Mouse (Mus musculus) ES-Bruce4 (cell line): ENCODE results near the gene Hdgfl3. TPM values are rescaled to one million over a fixed set of nuclear protein-coding genes. Genes with fewer than 3 reads are reported as not detected.

Source experiments
- H3K27ac ChIP-seq: 2 replicates; pipeline ENCODE4 v1.5.1; 2012; ENCODE audit warnings: low read length, inconsistent platforms; ENCODE audit not compliant: insufficient read depth
- H3K27me3 ChIP-seq: 2 replicates; pipeline ENCODE4 v1.6.1; 2012; ENCODE audit warnings: mild to moderate bottlenecking, low read length, inconsistent platforms; ENCODE audit not compliant: control insufficient read depth, poor library complexity, insufficient read depth, severe bottlenecking
- H3K36me3 ChIP-seq: 2 replicates; pipeline ENCODE4 v1.6.1; 2012; ENCODE audit warnings: inconsistent platforms, mild to moderate bottlenecking, low read length, moderate library complexity; ENCODE audit not compliant: control insufficient read depth, poor library complexity, insufficient read depth, severe bottlenecking
- H3K4me1 ChIP-seq: one replicate; pipeline ENCODE4 v1.8.1; 2011; ENCODE audit warnings: low read length; ENCODE audit not compliant: control insufficient read depth, insufficient read depth
- H3K4me3 ChIP-seq: 2 replicates; pipeline ENCODE4 v1.5.1; 2011; ENCODE audit warnings: low read depth, mild to moderate bottlenecking, low read length
- H3K9ac ChIP-seq: 2 replicates; pipeline ENCODE4 v1.6.1; 2012; ENCODE audit warnings: low read depth, mild to moderate bottlenecking, inconsistent platforms; ENCODE audit not compliant: poor library complexity, severe bottlenecking
- H3K9me3 ChIP-seq: replicated peaks from 2 replicates; pipeline ENCODE4 v1.6.1; 2012; ENCODE audit warnings: mild to moderate bottlenecking, low read length, inconsistent platforms; ENCODE audit not compliant: control insufficient read depth, poor library complexity, insufficient read depth, severe bottlenecking
- CTCF ChIP-seq: IDR thresholded peaks from one replicate; pipeline ENCODE4 v1.8.1; 2011; ENCODE audit warnings: low read depth, low read length
- EP300 ChIP-seq: IDR thresholded peaks from 2 replicates; pipeline ENCODE4 v1.6.1; 2011; ENCODE audit warnings: low read depth, low read length; ENCODE audit not compliant: insufficient read depth
- POLR2A ChIP-seq: IDR thresholded peaks from one replicate; pipeline ENCODE4 v1.8.1; 2011; ENCODE audit warnings: low read length; ENCODE audit not compliant: insufficient read depth
- polyA plus RNA-seq: library from polyadenylated mRNA; stranded (reverse); fragments of >200 nt; gene quantifications from 2 replicates; pipeline ENCODE4 v1.2.4, GENCODE M21; 2011; ENCODE audit warnings: low read depth; ENCODE audit not compliant: missing spikeins, insufficient read depth, insufficient read length

Hdgfl3 gene
- polyA plus RNA-seq, 1 experiment, result 8.3 TPM

DNA sequence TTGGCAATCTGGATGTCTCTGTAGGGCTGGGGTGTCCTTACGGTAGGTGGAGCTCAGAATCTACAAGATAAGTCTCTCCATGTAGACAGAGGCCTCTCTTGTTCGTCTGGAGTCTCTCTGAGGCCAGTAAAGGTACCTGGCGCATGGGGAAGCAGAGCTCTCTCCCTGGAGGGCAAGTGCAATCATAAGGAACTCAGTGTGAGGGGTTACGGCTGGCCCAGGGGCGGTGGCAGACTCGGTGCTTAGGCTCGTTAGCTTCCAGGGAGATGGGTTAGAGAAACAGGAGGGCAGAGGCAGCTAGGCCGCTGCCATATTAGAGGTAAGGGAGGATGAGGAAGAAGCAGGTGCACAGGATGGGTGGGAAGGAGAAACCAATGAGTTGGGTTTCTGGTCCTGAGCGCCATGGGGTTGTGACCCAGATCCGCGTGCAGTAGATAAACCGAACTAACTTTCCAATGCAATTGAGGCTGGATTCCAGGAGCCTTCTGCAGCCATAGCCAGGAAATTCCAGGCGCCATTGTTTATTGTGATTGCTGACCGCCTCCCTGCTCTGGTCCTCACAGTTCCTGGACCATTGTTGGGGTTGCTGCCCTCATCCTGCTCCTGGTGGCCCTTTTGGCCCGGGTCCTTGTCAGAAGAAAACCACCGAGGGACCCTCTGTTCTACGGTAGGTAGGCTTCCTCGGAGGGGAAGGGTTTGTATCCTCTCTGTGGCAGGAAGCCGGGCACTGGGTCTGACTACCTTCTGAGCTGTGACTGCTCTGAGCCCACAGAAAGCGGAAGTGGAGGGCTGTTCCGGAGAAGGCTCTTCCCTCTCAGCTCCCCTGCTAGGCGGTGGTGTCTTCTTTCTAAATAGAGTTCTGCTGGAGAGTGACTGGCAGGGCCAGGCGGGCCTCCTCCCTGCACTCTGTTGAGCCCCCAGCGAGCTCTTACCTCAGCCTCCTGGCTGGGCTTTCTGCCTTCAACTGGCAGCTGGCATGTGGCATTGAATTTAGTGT is 71.4 kb downstream of the Hdgfl3 start:
- TF ChIP-seq EP300 (no peak), CTCF (no peak), POLR2A (no peak)
- no peak overlapping the region for H3K27ac ChIP-seq

DNA sequence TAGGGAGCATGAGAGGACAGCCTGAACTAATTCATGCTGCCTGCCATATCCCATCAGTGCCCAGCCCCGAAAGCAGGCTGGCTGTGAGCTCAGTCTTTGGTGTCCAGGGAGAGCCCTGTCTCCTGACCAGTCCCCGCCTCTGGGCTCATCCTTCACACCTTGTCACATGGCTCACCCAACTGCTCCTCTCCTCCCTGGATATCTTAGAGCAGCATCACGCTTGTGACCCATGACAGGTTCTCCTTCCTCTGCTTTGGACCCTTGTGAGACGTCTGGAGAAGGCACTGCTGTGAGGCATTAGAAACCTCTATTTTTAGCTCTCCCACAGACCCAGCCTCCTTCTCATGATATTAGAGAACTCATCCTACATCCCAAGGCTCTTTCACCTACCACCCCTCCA is 72.4 kb downstream of the Hdgfl3 start:
- Histone ChIP-seq H3K27me3 (peaks cover 7% of the 10 kb centered on the region), H3K9ac (no peak overlapping the region), H3K36me3 (no peaks in the 10 kb centered on the region), H3K27ac (no peak overlapping the region), H3K4me3 (no peak overlapping the region), H3K9me3 (no peaks in the 10 kb centered on the region), H3K4me1 (no peaks in the 10 kb centered on the region)
- TF ChIP-seq POLR2A, result no peak
- TF ChIP-seq CTCF, result no peak
- TF ChIP-seq EP300, result no peak

More for the DNA sequence above, 71.4 kb downstream of the Hdgfl3 start:
- Histone ChIP-seq H3K36me3 (no peaks in the 10 kb centered on the region), H3K27me3 (peaks cover 7% of the 10 kb centered on the region), H3K9me3 (no peaks in the 10 kb centered on the region), H3K9ac (no peak overlapping the region), H3K4me1 (peaks cover 4% of the 10 kb centered on the region), H3K4me3 (no peak overlapping the region)

DNA sequence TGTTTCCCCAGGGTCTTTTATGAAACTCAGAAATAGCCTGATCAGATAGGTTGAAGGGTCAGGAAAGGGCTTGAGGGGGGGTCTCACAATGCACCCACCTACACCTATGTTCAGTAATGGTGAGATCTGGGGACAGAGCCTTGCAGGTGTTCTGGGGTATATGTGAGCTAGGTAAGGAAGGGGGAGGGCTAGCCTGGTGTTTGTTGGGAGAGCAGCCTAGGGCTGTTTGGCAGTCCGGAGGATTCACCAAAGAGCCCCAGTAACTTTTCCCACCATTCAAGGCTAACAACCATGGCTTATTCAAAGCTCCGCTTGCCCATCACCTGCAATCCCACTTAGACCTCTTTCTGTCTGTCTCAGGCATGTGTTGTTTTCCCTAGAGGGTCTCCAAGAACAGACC is 72.8 kb downstream of the Hdgfl3 start:
- Histone ChIP-seq H3K27ac (no peak overlapping the region), H3K9me3 (no peaks in the 10 kb centered on the region), H3K4me3 (no peak overlapping the region), H3K9ac (no peak overlapping the region), H3K27me3 (peaks cover 7% of the 10 kb centered on the region), H3K4me1 (no peaks in the 10 kb centered on the region), H3K36me3 (no peaks in the 10 kb centered on the region)
- TF ChIP-seq CTCF (no peak), EP300 (no peak), POLR2A (no peak)

DNA sequence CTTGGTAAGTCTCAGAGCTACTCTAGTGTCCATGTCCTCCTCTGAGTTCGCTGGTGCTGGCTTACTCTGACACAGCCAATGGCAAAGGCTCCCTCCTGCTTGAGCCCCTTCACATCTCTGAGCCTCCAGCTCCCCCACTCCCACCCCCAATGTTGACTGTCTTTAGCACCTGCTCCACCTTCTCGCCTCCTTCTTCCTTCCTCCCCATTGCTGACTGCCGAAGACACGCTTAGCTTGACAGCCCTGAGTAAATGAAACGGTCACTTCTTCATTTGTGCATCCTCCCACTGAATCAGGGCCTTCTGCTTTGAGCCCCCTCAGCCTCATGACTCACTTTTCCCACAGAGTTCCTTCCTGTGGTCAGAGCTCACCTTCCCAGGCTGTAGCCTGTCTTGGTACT is 73.3 kb downstream of the Hdgfl3 start:
- no peak for TF ChIP-seq CTCF
- TF ChIP-seq EP300, result no peak
- no peak for TF ChIP-seq POLR2A
- no peaks in the 10 kb centered on the region for H3K9me3 ChIP-seq
- H3K4me1 ChIP-seq, result no peaks in the 10 kb centered on the region
- no peak overlapping the region for H3K9ac ChIP-seq
- H3K27me3 ChIP-seq, result peaks cover 7% of the 10 kb centered on the region
- no peaks in the 10 kb centered on the region for H3K36me3 ChIP-seq
- no peak overlapping the region for H3K4me3 ChIP-seq
- no peak overlapping the region for H3K27ac ChIP-seq

DNA sequence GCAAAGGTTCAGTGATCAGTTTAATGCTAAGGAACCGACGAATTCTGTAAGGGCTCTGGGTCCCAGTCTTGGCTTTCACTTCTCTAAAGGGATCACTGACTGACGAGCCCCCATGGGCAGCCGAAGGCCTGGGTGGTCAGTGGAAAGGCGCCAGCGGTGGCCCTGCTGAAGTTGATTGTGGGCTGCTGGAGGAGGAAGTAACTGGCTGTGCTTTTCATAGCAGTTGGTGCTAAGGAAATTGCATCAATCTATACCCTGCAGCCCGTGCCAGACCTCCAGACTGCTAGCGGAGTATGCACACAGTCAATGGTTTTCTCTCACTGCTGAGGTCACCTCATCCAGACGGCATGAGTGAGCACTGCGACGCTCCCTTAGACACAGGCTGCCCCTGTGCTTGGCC is 74.2 kb downstream of the Hdgfl3 start:
- H3K9ac ChIP-seq, result no peak overlapping the region

More for the DNA sequence above, 74.2 kb downstream of the Hdgfl3 start:
- Histone ChIP-seq H3K4me3 (no peak overlapping the region), H3K27ac (no peak overlapping the region), H3K4me1 (no peaks in the 10 kb centered on the region), H3K27me3 (peaks cover 7% of the 10 kb centered on the region), H3K9me3 (no peaks in the 10 kb centered on the region), H3K36me3 (no peaks in the 10 kb centered on the region)
- TF ChIP-seq EP300 (no peak), CTCF (no peak), POLR2A (no peak)
